ENCODE assay signal across 7 mouse cellular contexts in the genomic region with DNA sequence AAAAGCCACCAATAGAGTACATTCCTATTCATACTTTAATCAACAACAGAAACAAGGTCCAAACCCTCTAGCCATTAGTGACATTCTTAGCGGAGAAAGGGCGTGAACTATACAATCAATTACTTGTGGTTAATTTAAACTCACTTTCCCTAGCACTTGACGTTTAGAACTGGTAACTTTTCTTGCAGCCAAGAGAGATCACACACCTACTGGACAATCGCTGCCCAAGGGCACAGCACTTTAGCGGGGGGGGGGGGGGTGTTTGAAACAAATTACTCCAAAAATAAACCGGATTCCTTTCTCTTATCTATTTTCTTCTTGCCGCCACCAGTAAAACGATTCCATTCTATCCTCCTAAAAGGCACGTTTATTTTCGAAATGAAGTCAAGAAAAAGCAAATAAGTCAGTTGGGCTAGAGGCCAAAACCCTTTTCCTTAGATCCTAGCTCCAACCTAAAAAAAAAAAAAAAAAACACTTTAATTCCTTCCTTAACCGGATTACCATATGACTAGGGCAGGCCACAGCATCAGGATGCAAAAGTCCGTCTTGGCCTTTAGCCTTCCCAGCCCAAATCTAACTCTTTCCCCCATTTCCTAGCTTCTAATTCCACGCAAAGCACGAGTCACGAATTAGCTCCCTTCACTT. TPM values are rescaled to one million over a fixed set of nuclear protein-coding genes. Genes with fewer than 3 reads are reported as not detected.
DNase-seq lines count a peak whose midpoint lies in the region; ATAC-seq and TF ChIP-seq lines count a peak whose summit lies in the region.

No protein-coding gene starts in this region.

- no peak for TF ChIP-seq CTCF in stomach, postnatal 0 days (IDR thresholded peaks at IDR 0.05; ENCODE audit: low read depth)

- TF ChIP-seq EP300 in stomach, postnatal 0 days (optimal IDR thresholded peaks at IDR 0.05), result no peak

- H3K9me3 ChIP-seq in neural tube, embryonic 11.5 days (ENCODE audit: control insufficient read depth, low read length), result no peaks in the 10 kb centered on the region
- no peaks in the 10 kb centered on the region for H3K9me3 ChIP-seq in embryonic facial prominence, embryonic 15.5 days (replicated peaks)
- no peaks in the 10 kb centered on the region for H3K9me3 ChIP-seq in limb, embryonic 12.5 days
- no peaks in the 10 kb centered on the region for H3K9me3 ChIP-seq in stomach, postnatal 0 days (ENCODE audit: control insufficient read depth, low read length)

- DNase-seq in neural tube, embryonic 11.5 days (ENCODE audit: low spot score), result no peak
- no peak for DNase-seq in neural tube, embryonic 10.5 days (ENCODE audit: extremely low spot score, low spot score)
- DNase-seq in stomach, postnatal 0 days (ENCODE audit: low spot score), result no peak
- DNase-seq in right cerebral cortex, postnatal 36 days (ENCODE audit: low spot score in 2 of 2), result no peak

- H3K4me3 ChIP-seq in neural tube, embryonic 11.5 days (ENCODE audit: low read depth, low read length), result peak overlapping the region; percentile 77
- H3K4me3 ChIP-seq in embryonic facial prominence, embryonic 15.5 days (replicated peaks), result peak overlapping the region; percentile 88
- H3K4me3 ChIP-seq in limb, embryonic 12.5 days (replicated peaks), result peak overlapping the region; percentile 74
- H3K4me3 ChIP-seq in stomach, postnatal 0 days (ENCODE audit: low read depth, low read length), result peak overlapping the region; percentile 78

- no peak for ATAC-seq in neural tube, embryonic 11.5 days (ENCODE audit: insufficient read depth, low FRiP score, low TSS enrichment)
- no peak for ATAC-seq in embryonic facial prominence, embryonic 15.5 days (ENCODE audit: insufficient number of reproducible peaks, low FRiP score, low TSS enrichment, low read depth)
- no peak for ATAC-seq in limb, embryonic 12.5 days (ENCODE audit: insufficient number of reproducible peaks, insufficient read depth, low FRiP score, low TSS enrichment, low read depth)
- no peak for ATAC-seq in stomach, postnatal 0 days (ENCODE audit: low FRiP score, low TSS enrichment)
- ATAC-seq in activated CD4-positive, CD25-positive, alpha-beta regulatory T cell, adult 4 months, result no peak

- no peaks in the 10 kb centered on the region for H3K27me3 ChIP-seq in neural tube, embryonic 11.5 days (ENCODE audit: control insufficient read depth, insufficient read depth, low read length)
- H3K27me3 ChIP-seq in embryonic facial prominence, embryonic 15.5 days, result no peaks in the 10 kb centered on the region
- H3K27me3 ChIP-seq in limb, embryonic 12.5 days, result no peaks in the 10 kb centered on the region
- H3K27me3 ChIP-seq in stomach, postnatal 0 days (ENCODE audit: control insufficient read depth, insufficient read depth, low read length), result no peaks in the 10 kb centered on the region

- WGBS in neural tube, embryonic 11.5 days, result under 1% methylated on average over 15 of the region's 15 CpGs
- WGBS in embryonic facial prominence, embryonic 15.5 days, result 1% methylated on average over 15 of the region's 15 CpGs
- under 1% methylated on average over 15 of the region's 15 CpGs for WGBS in limb, embryonic 12.5 days
- WGBS in stomach, postnatal 0 days, result 2% methylated on average over 15 of the region's 15 CpGs

- peak overlapping the region; percentile 83 for H3K9ac ChIP-seq in neural tube, embryonic 11.5 days (ENCODE audit: low read length)
- H3K9ac ChIP-seq in embryonic facial prominence, embryonic 15.5 days, result peak overlapping the region; percentile 77
- H3K9ac ChIP-seq in limb, embryonic 12.5 days (replicated peaks), result peak overlapping the region; percentile 85
- H3K9ac ChIP-seq in stomach, postnatal 0 days (ENCODE audit: low read length), result peak overlapping the region; percentile 79

- H3K27ac ChIP-seq in neural tube, embryonic 11.5 days (ENCODE audit: low read depth, low read length), result no peak overlapping the region
- H3K27ac ChIP-seq in embryonic facial prominence, embryonic 15.5 days (replicated peaks), result peak overlapping the region; percentile 98
- H3K27ac ChIP-seq in limb, embryonic 12.5 days, result peak overlapping the region; percentile 97
- peak overlapping the region; percentile 98 for H3K27ac ChIP-seq in stomach, postnatal 0 days (replicated peaks)

- no peaks in the 10 kb centered on the region for H3K36me3 ChIP-seq in neural tube, embryonic 11.5 days (ENCODE audit: control insufficient read depth, insufficient read depth, low read length)
- no peaks in the 10 kb centered on the region for H3K36me3 ChIP-seq in embryonic facial prominence, embryonic 15.5 days
- no peaks in the 10 kb centered on the region for H3K36me3 ChIP-seq in limb, embryonic 12.5 days
- no peaks in the 10 kb centered on the region for H3K36me3 ChIP-seq in stomach, postnatal 0 days (ENCODE audit: control insufficient read depth, insufficient read depth, low read length)

- H3K4me2 ChIP-seq in neural tube, embryonic 11.5 days (ENCODE audit: low read depth), result peak overlapping the region; percentile 89
- H3K4me2 ChIP-seq in embryonic facial prominence, embryonic 15.5 days (replicated peaks), result peak overlapping the region; percentile 80
- peak overlapping the region; percentile 81 for H3K4me2 ChIP-seq in limb, embryonic 12.5 days
- peak overlapping the region; percentile 82 for H3K4me2 ChIP-seq in stomach, postnatal 0 days (replicated peaks; ENCODE audit: low read depth)

- H3K4me1 ChIP-seq in neural tube, embryonic 11.5 days (ENCODE audit: control insufficient read depth, insufficient read depth, low read length), result peaks cover 5% of the 10 kb centered on the region; the same call in 1 of the 2 replicates
- peaks cover 6% of the 10 kb centered on the region; the same call in 1 of the 2 replicates for H3K4me1 ChIP-seq in embryonic facial prominence, embryonic 15.5 days
- peaks cover 19% of the 10 kb centered on the region for H3K4me1 ChIP-seq in limb, embryonic 12.5 days (replicated peaks)
- no peaks in the 10 kb centered on the region for H3K4me1 ChIP-seq in stomach, postnatal 0 days (replicated peaks; ENCODE audit: control insufficient read depth, insufficient read depth)

RNA-seq across cellular contexts. Expression of gene 1190002N15Rik, which starts 1.5 kb away (rescaled TPM):
- polyA plus RNA-seq in neural tube, embryonic 11.5 days (2014; fragmentation: Nextera tagmentation; extraction: Ambion mirVana), result 34.2 TPM in 2 replicates
- 24.0 and 31.6 TPM in 2 replicates for polyA plus RNA-seq in embryonic facial prominence, embryonic 15.5 days (2015; fragmentation: Nextera tagmentation; extraction: Ambion mirVana)
- 22.2 and 43.8 TPM in 2 replicates for polyA plus RNA-seq in limb, embryonic 12.5 days (2016; fragmentation: Nextera tagmentation; extraction: Ambion mirVana)
- 13.4 and 14.4 TPM in 2 replicates for polyA plus RNA-seq in stomach, postnatal 0 days (2015; fragmentation: Nextera tagmentation; extraction: Ambion mirVana)
- 1 to 10 TPM; 3.4 to 5.3 TPM for polyA plus RNA-seq in activated CD4-positive, CD25-positive, alpha-beta regulatory T cell, adult 4 months (2017; shearing (Covaris generic))
